Mouse (Mus musculus) WW6 (cell line): ENCODE results near the gene Exoc6b.

ENCODE experiments used
- DNase-seq: peaks from one replicate; pipeline ENCODE4 v3.0.0-alpha.2; 2013; ENCODE audit warnings: low read depth, low spot score

The Exoc6b gene

DNA sequence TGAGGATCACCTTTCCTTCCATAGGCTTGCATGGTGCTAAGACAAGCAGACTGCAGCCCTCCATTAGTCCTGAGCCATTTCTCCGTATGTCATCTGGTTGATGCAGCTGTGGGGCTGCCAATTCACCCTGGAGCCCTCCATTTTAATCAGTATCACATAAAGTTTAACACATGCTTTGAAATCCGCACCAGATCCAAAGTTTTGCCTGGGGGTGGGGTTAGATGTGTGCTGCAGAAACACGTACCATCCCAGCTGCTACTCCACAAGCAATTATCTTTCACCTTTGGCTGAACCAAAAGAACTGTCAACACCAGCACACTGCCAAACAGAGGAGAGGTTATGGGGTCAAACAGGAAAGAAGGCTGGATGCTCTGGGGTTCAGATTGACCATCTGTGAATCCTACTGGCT lies 92.7 kb downstream of the Exoc6b start:
- no peak for DNase-seq

- no peak for DNase-seq
Observed at GRCm38 (mm10) chr6:84968531-84968930, 100.8 kb downstream of the Exoc6b start.

GRCm38 (mm10) chr6:84964729-84965415 lies 104.4 kb downstream of the Exoc6b start:
- DNase-seq = no peak

- no peak for DNase-seq
Observed at GRCm38 (mm10) chr6:84963044-84963443, 106.3 kb downstream of the Exoc6b start.

- DNase-seq = no peak
Observed at GRCm38 (mm10) chr6:84961763-84962162, 107.5 kb downstream of the Exoc6b start.

GRCm38 (mm10) chr6:84959520-84959919 lies 109.8 kb downstream of the Exoc6b start:
- DNase-seq = no peak

- no peak for DNase-seq
Observed at GRCm38 (mm10) chr6:84951621-84952020, 117.7 kb downstream of the Exoc6b start.

DNA sequence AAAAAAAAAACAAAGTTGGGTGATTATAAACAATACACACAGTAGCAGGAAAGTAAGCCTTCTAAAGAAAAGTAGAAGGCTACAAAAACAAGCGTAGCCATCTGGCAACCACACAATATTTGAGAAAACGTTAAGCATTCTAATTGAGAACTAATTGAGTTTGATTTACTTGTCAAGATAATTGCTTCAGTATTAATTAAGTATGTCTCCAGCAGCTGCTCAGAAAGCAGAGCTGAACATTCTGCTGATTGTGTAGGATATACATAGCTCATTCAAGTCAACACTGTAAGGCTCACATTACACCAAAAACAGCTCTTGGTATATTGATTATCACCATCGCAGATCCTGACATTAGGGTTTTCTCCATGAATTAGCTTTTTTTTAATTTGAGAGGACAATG lies 122.7 kb downstream of the Exoc6b start:
- DNase-seq = no peak

- no peak for DNase-seq
Observed at GRCm38 (mm10) chr6:84946106-84946505, 123.2 kb downstream of the Exoc6b start.

DNA sequence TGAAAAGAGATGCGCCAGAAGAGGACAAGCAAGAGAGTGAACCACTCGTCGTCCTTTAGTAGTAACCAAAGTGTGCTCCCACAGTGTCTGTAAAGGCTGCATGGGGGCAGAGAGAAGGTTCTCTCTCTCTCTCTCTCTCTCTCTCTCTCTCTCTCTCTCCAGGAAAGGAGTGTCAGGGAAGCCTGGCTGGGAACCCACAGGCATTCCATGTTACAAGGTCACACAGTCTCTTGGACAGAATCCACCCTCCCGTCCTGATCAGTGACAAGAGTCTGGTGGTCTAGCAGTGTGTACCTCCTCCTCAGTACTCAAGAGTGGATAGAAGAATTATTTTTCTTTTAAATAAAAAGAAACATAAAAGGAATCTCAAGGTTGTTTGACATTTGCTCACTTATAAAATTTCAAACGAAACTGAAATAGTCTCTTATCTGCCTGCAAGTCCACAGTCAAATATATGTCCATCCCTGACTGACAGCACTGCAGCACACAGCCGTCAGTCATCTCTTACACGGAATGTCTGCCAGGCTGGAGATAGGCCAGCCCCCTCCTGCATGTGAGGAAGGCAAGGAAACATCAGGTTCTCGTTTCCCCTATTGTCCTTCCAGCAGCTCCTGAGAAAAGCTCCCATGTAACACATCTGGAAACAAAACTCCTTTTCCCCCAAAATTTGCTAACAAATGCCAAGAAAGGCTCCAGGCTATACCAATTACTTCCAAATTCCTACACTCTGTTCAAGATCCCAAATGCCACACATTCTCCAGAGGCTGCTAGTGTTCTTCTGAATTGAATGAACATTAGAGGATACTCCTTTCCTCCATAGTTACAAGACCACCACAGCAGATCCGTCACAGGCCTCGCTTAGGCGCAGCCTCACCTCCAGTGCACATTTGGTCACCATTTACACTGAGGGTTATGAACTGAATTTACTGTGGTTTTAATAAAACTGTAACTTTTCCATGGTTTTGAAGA lies 136.1 kb downstream of the Exoc6b start:
- no peak for DNase-seq

GRCm38 (mm10) chr6:84931051-84931450 lies 138.3 kb downstream of the Exoc6b start:
- DNase-seq = no peak

- DNase-seq = no peak
Observed at GRCm38 (mm10) chr6:84926066-84926465, 143.2 kb downstream of the Exoc6b start.

DNA sequence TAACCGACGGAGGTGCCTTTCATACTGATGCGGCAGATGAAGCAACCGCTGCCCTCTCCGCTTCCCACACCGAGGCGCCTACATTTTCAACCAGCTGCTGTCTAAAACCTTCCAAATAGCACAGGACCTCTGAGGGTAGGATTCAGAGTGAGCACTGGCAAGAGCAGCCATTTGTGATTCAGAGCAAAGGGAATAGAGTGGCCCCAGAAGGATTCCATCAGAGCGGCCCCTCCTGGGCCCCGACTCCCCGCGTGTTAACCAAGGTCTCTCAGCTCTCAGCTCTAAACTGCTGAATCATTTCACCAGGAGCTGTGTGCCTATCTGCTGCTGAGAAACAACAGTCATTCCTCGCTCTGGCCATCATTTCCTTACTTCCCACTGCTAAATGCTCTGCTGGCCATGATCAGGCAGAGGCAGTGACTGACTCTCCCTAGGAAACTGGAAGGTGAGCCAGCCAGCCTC lies 145.5 kb downstream of the Exoc6b start:
- DNase-seq = no peak

DNA sequence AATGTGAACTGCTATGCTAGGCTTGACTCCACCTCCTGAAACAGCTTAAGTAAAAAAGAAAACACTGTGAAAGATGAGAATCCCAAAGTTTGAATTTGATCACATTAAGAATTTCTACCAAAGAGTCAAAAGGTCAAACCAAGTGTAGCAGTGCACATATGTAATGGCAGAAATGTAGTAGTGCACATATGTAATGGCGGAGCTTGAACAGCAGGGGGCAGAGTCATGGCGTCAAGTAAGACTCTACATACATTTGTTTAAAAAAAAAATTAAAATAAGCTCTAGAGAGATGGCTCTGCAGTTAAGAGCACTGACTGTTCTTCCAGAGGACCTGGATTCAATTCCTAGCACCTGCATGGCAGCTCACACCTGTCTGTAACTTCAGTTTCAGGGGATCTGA lies 153.0 kb downstream of the Exoc6b start:
- no peak for DNase-seq

GRCm38 (mm10) chr6:84912434-84912833 lies 156.9 kb downstream of the Exoc6b start:
- no peak for DNase-seq

DNA sequence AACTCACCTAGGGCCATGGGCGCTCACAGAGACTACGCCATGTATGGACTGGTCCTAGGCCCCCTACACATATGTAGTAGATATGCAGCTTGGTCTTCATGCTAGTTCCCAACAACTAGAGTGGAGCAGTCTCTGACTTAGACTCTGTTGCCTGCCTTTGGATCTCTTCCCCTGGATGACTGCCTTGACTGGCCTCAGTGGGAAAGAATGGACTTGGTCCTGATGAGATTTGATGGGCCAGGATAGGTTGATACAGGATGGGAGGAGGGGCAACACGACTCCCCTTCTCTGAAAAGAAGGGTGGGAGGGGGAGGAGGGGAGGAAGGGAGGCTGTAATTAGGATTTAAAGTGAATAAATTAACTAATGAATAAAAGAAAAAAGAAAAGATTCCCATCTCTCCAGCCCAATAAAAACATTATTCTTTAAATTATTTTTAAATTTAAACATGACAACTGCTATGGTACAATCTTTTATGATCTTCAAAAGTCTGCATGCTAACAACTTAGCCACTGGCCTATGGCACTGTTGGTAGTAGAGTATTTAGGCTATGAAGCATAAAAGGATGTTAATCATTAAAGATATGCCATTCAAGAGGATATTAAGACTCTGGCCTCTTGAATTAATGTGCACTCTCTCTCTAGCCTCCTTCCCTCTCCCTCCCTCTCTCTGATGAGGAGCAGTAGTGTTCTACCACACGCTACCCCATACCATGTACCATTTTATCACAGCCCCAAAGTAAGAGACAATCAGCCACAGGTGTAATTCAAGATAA lies 170.1 kb downstream of the Exoc6b start:
- DNase-seq = no peak

- DNase-seq = no peak
Observed at GRCm38 (mm10) chr6:84893773-84894095, 175.6 kb downstream of the Exoc6b start.

DNA sequence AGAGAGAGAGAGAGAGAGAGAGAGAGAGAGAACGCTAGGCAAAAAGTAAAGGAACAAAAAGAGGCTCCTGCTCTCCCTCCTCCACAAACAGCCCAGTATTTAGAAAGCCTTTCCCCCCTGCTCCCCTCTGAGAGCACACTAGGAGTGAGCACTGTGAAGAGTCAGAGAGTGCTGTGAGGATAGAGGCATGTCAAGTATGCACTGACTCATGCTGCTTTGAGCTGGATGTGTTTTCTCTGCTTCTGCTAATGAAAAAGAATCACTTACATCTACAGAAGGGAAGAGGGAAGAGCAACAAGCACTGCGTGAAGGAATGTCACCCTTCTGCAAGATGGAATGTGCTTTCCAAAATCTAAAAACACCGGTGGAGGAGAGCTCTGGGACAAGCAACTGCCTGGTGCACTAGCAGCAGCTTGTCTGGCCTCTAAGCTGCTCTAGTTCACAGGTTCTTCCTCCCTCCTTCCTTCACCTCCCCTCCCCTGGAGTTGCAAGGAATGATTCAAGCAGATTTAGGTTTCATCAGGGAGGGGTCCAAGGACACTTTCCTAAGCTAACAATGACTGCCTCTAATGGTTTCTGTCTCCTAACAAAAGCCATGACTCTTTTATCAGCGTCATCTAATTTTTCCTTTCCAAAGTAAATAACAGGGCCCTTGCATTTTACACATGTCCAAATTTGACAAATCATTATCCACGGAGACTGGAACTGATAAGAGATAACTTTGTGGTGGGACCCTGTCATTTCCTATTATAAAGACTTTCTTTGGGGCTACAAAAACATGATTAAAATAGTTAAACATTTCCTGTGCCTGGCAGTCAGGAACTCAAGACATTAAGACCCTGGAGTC lies 176.2 kb downstream of the Exoc6b start:
- DNase-seq = no peak

GRCm38 (mm10) chr6:84886551-84886950 lies 182.8 kb downstream of the Exoc6b start:
- DNase-seq = no peak

- no peak for DNase-seq
Observed at GRCm38 (mm10) chr6:84885080-84885479, 184.2 kb downstream of the Exoc6b start.

DNA sequence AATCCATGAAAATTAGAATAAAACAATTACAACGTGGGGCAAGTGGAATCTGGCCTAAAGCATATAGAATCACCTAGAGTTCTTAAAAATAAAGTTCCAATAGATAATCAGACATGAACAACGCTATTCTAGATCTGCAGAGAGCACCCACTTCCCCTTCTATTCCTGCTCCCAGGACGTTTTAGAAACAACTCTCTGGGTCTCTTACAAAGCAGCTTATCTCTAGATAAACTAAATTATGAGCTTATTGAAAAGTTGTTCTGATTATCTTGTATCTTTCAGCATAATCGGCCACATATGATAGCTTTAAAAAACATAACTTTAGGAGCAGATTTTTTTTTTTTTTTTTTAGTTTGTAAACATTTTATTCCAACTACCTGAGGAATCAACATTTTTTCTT lies 185.6 kb downstream of the Exoc6b start:
- no peak for DNase-seq
